Mouse (Mus musculus) midbrain, embryonic 13.5 days (tissue): ENCODE measurements at regions not wholly inside any gene's neighbourhood (a gene's known extent, or its start where the extent isn't known, plus 50 kb on each side); places are given as distances from the start of the nearest gene placed in this dataset.
A peak's percentile ranks its signal among the peaks of the same experiment; 100 is the strongest.
"Not testable (repeated sequence)": the region's sequence is repeated elsewhere in the genome, so short reads cannot be mapped to it uniquely, and the experiment has no call there.

Source experiments
- ATAC-seq: fragments of 200-750 bp; cut with Nextera tagmentation; 2 replicates; pipeline ENCODE4 v1.8.0; 2017; ENCODE audit warnings: mild to moderate bottlenecking, moderate TSS enrichment, moderate library complexity
- H3K27ac ChIP-seq: fragments of 300-500 bp; sonication (generic); 2 replicates; pipeline ENCODE4 v1.5.1; 2015; ENCODE audit warnings: inconsistent platforms, mild to moderate bottlenecking, moderate library complexity
- H3K27me3 ChIP-seq: fragments of 300-500 bp; sonication (generic); 2 replicates; pipeline ENCODE4 v1.6.1; 2015; ENCODE audit warnings: mild to moderate bottlenecking, inconsistent platforms
- H3K36me3 ChIP-seq: fragments of 300-500 bp; sonication (generic); 2 replicates; pipeline ENCODE4 v1.6.1; 2015; ENCODE audit warnings: mild to moderate bottlenecking, inconsistent platforms
- H3K4me1 ChIP-seq: fragments of 300-500 bp; sonication (generic); replicated peaks from 2 replicates; pipeline ENCODE4 v1.6.1; 2015; ENCODE audit warnings: inconsistent platforms
- H3K4me2 ChIP-seq: fragments of 300-500 bp; sonication (generic); replicated peaks from 2 replicates; pipeline ENCODE4 v1.6.1; 2015; ENCODE audit warnings: moderate library complexity, mild to moderate bottlenecking, inconsistent platforms
- H3K4me3 ChIP-seq: fragments of 300-500 bp; sonication (generic); replicated peaks from 2 replicates; pipeline ENCODE4 v1.5.1; 2015; ENCODE audit warnings: mild to moderate bottlenecking, inconsistent platforms
- H3K9ac ChIP-seq: fragments of 300-500 bp; sonication (generic); replicated peaks from 2 replicates; pipeline ENCODE4 v1.6.1; 2015; ENCODE audit warnings: mild to moderate bottlenecking, inconsistent platforms
- H3K9me3 ChIP-seq: fragments of 300-500 bp; sonication (generic); 2 replicates; pipeline ENCODE4 v1.6.1; 2016; ENCODE audit warnings: mild to moderate bottlenecking, inconsistent platforms
- whole genome bisulfite sequencing: fragments of 180-500 bp; shearing (Covaris S2); methylation state at CpG from one replicate; pipeline ENCODE4 v1.1.7; 2015; 5-methylcytosine and 5-hydroxymethylcytosine counted together

DNA sequence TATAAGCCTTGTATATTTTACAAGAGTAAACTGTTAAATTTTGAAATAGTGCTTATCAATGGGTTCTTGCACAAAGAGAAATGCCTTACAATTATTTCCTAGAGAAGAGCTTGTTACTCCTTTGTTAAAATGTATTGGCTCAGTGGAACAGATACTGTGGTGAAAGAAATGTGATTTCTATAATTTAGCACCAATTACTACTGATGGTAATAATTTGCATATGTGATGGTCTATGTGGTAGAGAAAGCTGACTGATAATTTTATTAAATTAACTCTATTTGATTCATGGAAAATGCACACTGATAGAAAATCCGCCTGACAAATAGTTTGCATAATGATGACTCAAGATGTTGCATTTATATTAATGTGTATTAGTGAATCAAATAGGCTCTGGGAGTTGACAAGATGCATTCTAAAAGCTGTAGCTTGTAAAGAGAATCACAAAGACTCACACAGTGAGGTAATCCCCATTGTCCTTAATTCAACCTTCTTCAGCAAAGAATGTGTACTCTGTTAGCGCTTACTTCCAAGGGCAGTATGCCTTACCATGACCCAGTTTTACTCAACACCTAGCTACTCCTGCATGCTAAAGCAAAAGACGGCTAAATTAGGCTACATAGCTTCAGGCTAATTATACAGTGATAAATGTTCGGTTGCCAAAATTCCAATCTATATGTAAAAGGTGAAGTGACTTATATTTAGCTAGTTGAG is 329.8 kb upstream of the Cenpq start:
- H3K9ac ChIP-seq, result no peak overlapping the region
- no peak overlapping the region for H3K4me3 ChIP-seq
- 0 out of 2 replicates have a peak, but pooled peaks have one; percentile 20 for ATAC-seq
- H3K9me3 ChIP-seq, result no peaks in the 10 kb centered on the region
- no peaks in the 10 kb centered on the region for H3K27me3 ChIP-seq
- no peak overlapping the region for H3K4me2 ChIP-seq
- no peaks in the 10 kb centered on the region for H3K4me1 ChIP-seq
- H3K27ac ChIP-seq, result no peak overlapping the region
- no peaks in the 10 kb centered on the region for H3K36me3 ChIP-seq
- 63% methylated on average over 4 of the region's 4 CpGs for whole genome bisulfite sequencing

- Histone ChIP-seq H3K27me3 (no peaks in the 10 kb centered on the region), H3K9ac (no peak overlapping the region), H3K36me3 (no peaks in the 10 kb centered on the region), H3K4me1 (no peaks in the 10 kb centered on the region), H3K4me3 (no peak overlapping the region), H3K9me3 (no peaks in the 10 kb centered on the region), H3K27ac (no peak overlapping the region), H3K4me2 (no peak overlapping the region)
- WGBS, result 84% methylated on average over 1 of the region's 1 CpGs
- no peak for ATAC-seq
Measured at GRCm38 (mm10) chr17:41261495-41261894, 326.6 kb upstream of the Cenpq start.

GRCm38 (mm10) chr17:41248406-41248805 is 313.6 kb upstream of the Cenpq start:
- H3K4me2 ChIP-seq, result no peak overlapping the region
- no peaks in the 10 kb centered on the region for H3K36me3 ChIP-seq
- H3K27me3 ChIP-seq, result no peaks in the 10 kb centered on the region
- H3K4me1 ChIP-seq, result no peaks in the 10 kb centered on the region
- H3K9me3 ChIP-seq, result no peaks in the 10 kb centered on the region
- no peak overlapping the region for H3K9ac ChIP-seq
- H3K27ac ChIP-seq, result no peak overlapping the region
- no peak for ATAC-seq
- H3K4me3 ChIP-seq, result no peak overlapping the region
- WGBS, result 49% methylated on average over 2 of the region's 2 CpGs

GRCm38 (mm10) chr17:41227128-41228014 is 292.5 kb upstream of the Cenpq start:
- no peak overlapping the region for H3K4me3 ChIP-seq
- no peaks in the 10 kb centered on the region for H3K36me3 ChIP-seq
- H3K9me3 ChIP-seq, result no peaks in the 10 kb centered on the region
- ATAC-seq, result no peak
- no peaks in the 10 kb centered on the region for H3K27me3 ChIP-seq
- no peak overlapping the region for H3K4me2 ChIP-seq
- H3K27ac ChIP-seq, result no peak overlapping the region
- H3K9ac ChIP-seq, result no peak overlapping the region
- WGBS, result 61% methylated on average over 3 of the region's 3 CpGs
- H3K4me1 ChIP-seq, result no peaks in the 10 kb centered on the region

- H3K4me3 ChIP-seq, result no peak overlapping the region
- no peaks in the 10 kb centered on the region for H3K27me3 ChIP-seq
- no peak for ATAC-seq
- H3K36me3 ChIP-seq, result no peaks in the 10 kb centered on the region
- no peaks in the 10 kb centered on the region for H3K4me1 ChIP-seq
- 90% methylated on average over 1 of the region's 1 CpGs for WGBS
- H3K9ac ChIP-seq, result no peak overlapping the region
- no peaks in the 10 kb centered on the region for H3K9me3 ChIP-seq
- no peak overlapping the region for H3K4me2 ChIP-seq
- H3K27ac ChIP-seq, result no peak overlapping the region
Measured at GRCm38 (mm10) chr17:41216816-41217215, 282.0 kb upstream of the Cenpq start.

DNA sequence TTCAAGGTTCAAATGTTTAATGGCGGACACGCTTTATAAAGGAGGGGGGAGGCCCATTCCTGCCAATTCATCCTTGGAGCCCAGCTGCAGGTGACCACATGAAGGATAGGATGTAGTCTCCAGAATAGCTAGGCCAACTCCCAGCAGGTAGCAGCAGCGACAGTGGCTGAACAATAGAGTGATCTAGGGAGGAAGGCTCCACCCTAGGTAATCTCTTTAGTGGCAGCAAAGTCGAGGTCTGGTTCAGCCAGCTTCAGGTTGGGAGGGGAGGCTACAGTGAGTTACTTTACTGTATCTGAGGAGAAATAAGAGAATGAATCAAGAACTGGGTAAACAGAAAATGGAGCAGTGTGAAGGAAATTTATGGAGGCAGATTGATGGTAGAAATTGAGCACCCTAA is 264.6 kb upstream of the Cenpq start:
- not testable (repeated sequence) for H3K4me3 ChIP-seq, H3K27ac ChIP-seq, H3K9me3 ChIP-seq, H3K27me3 ChIP-seq, ATAC-seq, H3K36me3 ChIP-seq, H3K4me2 ChIP-seq, H3K4me1 ChIP-seq, H3K9ac ChIP-seq
- WGBS, result 41% methylated on average over 4 of the region's 4 CpGs

DNA sequence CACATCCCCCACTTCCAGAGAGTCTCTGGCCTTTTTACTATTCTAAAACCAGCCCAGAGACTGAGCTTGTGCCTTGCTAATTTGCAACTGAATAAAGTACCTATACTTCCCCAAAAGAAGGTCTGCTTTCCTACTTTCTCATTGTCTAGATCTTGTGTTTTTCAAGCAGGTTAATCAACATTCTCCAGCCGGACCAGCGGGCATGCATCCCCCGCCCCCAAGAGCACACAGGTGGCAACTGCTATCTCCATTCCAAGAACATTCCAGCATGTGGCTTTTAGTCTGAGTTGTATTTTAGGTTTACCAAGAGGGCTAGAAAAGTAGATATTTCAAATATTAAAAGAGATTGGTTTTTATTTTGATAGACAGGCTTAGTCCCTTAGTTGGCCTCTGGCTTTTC is 255.5 kb upstream of the Cenpq start:
- H3K27ac ChIP-seq, H3K4me1 ChIP-seq, H3K36me3 ChIP-seq, ATAC-seq, H3K4me2 ChIP-seq, H3K27me3 ChIP-seq, H3K9ac ChIP-seq, H3K4me3 ChIP-seq, H3K9me3 ChIP-seq: not testable (repeated sequence)
- WGBS, result 79% methylated on average over 3 of the region's 3 CpGs

- not testable (repeated sequence) for H3K9ac ChIP-seq, H3K36me3 ChIP-seq, H3K27ac ChIP-seq, ATAC-seq, H3K4me1 ChIP-seq, H3K27me3 ChIP-seq, H3K9me3 ChIP-seq, H3K4me3 ChIP-seq, H3K4me2 ChIP-seq
- WGBS, result 92% methylated on average over 7 of the region's 7 CpGs
Measured at GRCm38 (mm10) chr17:41186691-41187090, 251.8 kb upstream of the Cenpq start.

- H3K9me3 ChIP-seq, result no peaks in the 10 kb centered on the region
- no peak overlapping the region for H3K27ac ChIP-seq
- H3K36me3 ChIP-seq, result no peaks in the 10 kb centered on the region
- no peak for ATAC-seq
- H3K9ac ChIP-seq, result no peak overlapping the region
- no peak overlapping the region for H3K4me2 ChIP-seq
- no peaks in the 10 kb centered on the region for H3K27me3 ChIP-seq
- 82% methylated on average over 2 of the region's 2 CpGs for WGBS
- H3K4me1 ChIP-seq, result no peaks in the 10 kb centered on the region
- no peak overlapping the region for H3K4me3 ChIP-seq
Measured at GRCm38 (mm10) chr17:41184751-41185150, 249.9 kb upstream of the Cenpq start.

- no peak overlapping the region for H3K4me2 ChIP-seq
- H3K9me3 ChIP-seq, result no peaks in the 10 kb centered on the region
- 61% methylated on average over 3 of the region's 3 CpGs for WGBS
- H3K27me3 ChIP-seq, result no peaks in the 10 kb centered on the region
- H3K36me3 ChIP-seq, result no peaks in the 10 kb centered on the region
- no peak overlapping the region for H3K27ac ChIP-seq
- no peak overlapping the region for H3K4me3 ChIP-seq
- H3K9ac ChIP-seq, result no peak overlapping the region
- ATAC-seq, result no peak
- H3K4me1 ChIP-seq, result no peaks in the 10 kb centered on the region
Measured at GRCm38 (mm10) chr17:41153736-41154453, 219.0 kb upstream of the Cenpq start.

DNA sequence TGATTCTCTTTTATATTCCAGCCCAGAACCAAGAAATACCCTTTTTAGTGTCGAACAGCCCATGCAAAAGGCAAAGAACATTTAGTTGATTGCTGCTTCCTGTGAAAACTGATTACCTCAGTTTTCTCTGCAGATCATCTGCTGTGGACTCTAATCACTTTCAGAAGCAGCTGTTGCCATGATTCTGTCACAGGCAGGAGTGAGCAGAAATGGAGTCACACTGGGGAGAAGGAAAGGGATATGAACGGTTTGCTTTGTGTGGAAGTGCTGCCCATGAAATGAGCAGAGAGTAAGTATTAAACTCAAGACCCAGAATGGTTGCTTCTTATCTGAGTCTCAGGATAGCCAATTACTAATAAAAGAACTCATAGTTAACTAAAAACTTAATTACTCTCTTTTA is 217.6 kb upstream of the Cenpq start:
- WGBS, result 70% methylated on average over 2 of the region's 2 CpGs
- H3K4me1 ChIP-seq, result no peaks in the 10 kb centered on the region

DNA sequence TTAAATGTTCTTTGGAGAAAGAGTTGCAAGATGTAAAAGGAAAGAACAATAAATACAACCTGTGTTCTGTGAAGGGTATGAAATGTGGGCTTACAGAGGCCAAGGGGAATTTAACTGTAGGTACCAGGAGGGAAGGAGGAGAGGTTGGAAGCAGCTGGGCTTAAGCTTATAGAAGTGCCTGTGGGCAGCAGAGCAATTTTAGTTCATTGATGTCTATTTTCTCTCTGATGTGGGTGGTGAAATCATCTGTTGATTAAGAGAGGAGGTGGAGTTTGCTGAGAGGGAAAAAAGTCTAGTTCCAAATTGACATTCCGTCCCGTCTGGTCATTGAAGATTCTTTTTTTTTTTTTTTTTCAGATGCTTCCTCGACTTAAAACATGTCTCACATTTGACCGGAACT is 209.7 kb upstream of the Cenpq start:
- no peaks in the 10 kb centered on the region for H3K4me1 ChIP-seq
- H3K4me3 ChIP-seq, result no peak overlapping the region
- H3K36me3 ChIP-seq, result no peaks in the 10 kb centered on the region
- no peak overlapping the region for H3K9ac ChIP-seq
- 84% methylated on average over 4 of the region's 4 CpGs for WGBS
- no peaks in the 10 kb centered on the region for H3K27me3 ChIP-seq
- ATAC-seq, result no peak
- no peak overlapping the region for H3K27ac ChIP-seq
- H3K9me3 ChIP-seq, result no peaks in the 10 kb centered on the region
- H3K4me2 ChIP-seq, result no peak overlapping the region

More for the DNA sequence above, 217.6 kb upstream of the Cenpq start:
- Histone ChIP-seq H3K27me3 (no peaks in the 10 kb centered on the region), H3K4me3 (no peak overlapping the region), H3K4me2 (no peak overlapping the region), H3K36me3 (no peaks in the 10 kb centered on the region), H3K9me3 (no peaks in the 10 kb centered on the region), H3K9ac (no peak overlapping the region), H3K27ac (no peak overlapping the region)
- ATAC-seq, result no peak
